Mouse (Mus musculus) limb, embryonic 10.5 days (tissue): ENCODE measurements around the gene Dock2. TPM values are rescaled to one million over a fixed set of nuclear protein-coding genes. Genes with fewer than 3 reads are reported as not detected.

Source experiments
- DNase-seq: peaks from one replicate; pipeline ENCODE4 v3.0.0-alpha.2; 2017; ENCODE audit warnings: low spot score
- H3K27ac ChIP-seq: fragments of 300-500 bp; sonication (generic); 2 replicates; pipeline ENCODE4 v1.5.1; 2016; ENCODE audit warnings: mild to moderate bottlenecking
- H3K27me3 ChIP-seq: fragments of 300-500 bp; sonication (generic); 2 replicates; pipeline ENCODE4 v1.6.1; 2016; ENCODE audit warnings: low read depth, mild to moderate bottlenecking; ENCODE audit not compliant: poor library complexity, severe bottlenecking
- H3K36me3 ChIP-seq: fragments of 300-500 bp; sonication (generic); 2 replicates; pipeline ENCODE4 v1.6.1; 2016; ENCODE audit warnings: mild to moderate bottlenecking, moderate library complexity
- H3K4me1 ChIP-seq: fragments of 300-500 bp; sonication (generic); 2 replicates; pipeline ENCODE4 v1.6.1; 2016
- H3K4me3 ChIP-seq: fragments of 300-500 bp; sonication (generic); 2 replicates; pipeline ENCODE4 v1.5.1; 2016; ENCODE audit warnings: mild to moderate bottlenecking, moderate library complexity
- H3K9me3 ChIP-seq: fragments of 300-500 bp; sonication (generic); replicated peaks from 2 replicates; pipeline ENCODE4 v1.6.1; 2016; ENCODE audit warnings: mild to moderate bottlenecking
- WGBS: fragments of 180-500 bp; shearing (Covaris S2); methylation state at CpG from one replicate; pipeline ENCODE4 v1.1.7; 2016; 5-methylcytosine and 5-hydroxymethylcytosine counted together
- polyA plus RNA-seq: library from polyadenylated mRNA; unstranded; fragments of >200 nt; fragmentation: Nextera tagmentation; extraction: Ambion mirVana; gene quantifications from 2 replicates; pipeline ENCODE4 v1.2.1, GENCODE M21; 2016

The Dock2 gene
- polyA plus RNA-seq, 1 experiment from 2014 or later: 0.60 TPM

DNA sequence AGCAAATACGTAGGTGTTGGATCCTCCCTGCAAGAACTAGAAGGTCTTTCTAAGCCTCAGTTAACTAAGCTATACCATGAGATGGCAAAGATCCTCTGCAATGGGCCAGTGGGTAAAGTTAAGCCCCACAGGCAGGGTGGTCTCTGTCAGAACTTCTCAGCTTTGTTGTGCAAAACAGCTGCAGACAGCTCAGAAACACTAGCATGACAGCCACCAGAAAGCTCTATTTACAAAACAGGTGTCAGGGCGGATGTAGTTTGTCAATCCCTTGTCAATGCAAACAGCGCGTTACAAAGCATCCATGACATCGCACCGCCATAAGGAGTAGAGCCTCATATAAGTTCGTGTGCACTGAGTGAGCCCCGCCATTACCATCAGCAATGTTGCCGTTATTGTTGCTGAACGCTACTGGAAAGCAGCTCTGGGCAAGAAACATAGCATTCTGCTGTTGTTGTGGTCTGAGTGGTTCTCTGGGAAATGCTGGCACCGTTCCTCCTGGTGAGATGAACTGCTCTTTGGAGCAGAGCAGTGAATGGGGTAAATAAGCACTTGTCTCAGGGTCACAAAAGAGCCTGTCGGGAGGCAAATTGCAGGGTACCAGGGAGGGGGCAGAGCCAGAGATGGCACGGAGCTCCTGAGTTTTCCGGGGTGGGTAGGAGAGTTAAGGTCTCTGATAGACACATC, 507.2 kb downstream of the Dock2 start:
- Histone ChIP-seq H3K4me1 (peaks cover 16% of the 10 kb centered on the region), H3K27me3 (no peaks in the 10 kb centered on the region), H3K36me3 (no peaks in the 10 kb centered on the region), H3K9me3 (no peaks in the 10 kb centered on the region), H3K4me3 (no peak overlapping the region), H3K27ac (no peak overlapping the region)
- DNase-seq: no peak
- 68% methylated on average over 14 of the region's 14 CpGs for WGBS

GRCm38 (mm10) chr11:34275941-34276340, 507.8 kb downstream of the Dock2 start:
- Histone ChIP-seq H3K27me3 (no peaks in the 10 kb centered on the region), H3K9me3 (no peaks in the 10 kb centered on the region), H3K36me3 (no peaks in the 10 kb centered on the region), H3K4me1 (peaks cover 22% of the 10 kb centered on the region), H3K27ac (no peak overlapping the region), H3K4me3 (no peak overlapping the region)
- no peak for DNase-seq
- 40% methylated on average over 2 of the region's 2 CpGs for WGBS

DNA sequence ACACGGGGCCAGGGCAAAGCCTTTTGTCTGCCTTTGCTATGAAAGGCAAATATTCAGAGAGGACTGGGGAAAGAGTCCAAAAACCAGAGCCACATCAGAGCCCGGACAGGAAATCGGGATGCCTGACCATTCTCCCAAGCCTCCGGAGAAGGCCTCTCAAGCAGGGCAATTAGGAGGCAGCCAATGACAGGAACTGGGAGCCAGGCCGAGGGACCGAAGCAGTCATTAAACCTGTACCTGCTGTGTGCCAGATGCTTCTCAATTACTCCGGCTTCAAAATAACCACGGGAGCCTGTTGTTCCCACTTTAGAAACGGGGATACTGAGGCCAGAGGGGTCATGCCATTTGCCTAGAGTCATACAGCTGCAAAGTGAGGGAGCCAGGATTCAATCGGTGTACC, 511.7 kb downstream of the Dock2 start:
- Histone ChIP-seq H3K36me3 (no peaks in the 10 kb centered on the region), H3K4me3 (no peak overlapping the region), H3K9me3 (no peaks in the 10 kb centered on the region), H3K27me3 (no peaks in the 10 kb centered on the region), H3K4me1 (peaks cover 29% of the 10 kb centered on the region), H3K27ac (peak overlapping the region; percentile 83)
- WGBS: 39% methylated on average over 10 of the region's 10 CpGs
- peak; percentile 60 for DNase-seq

DNA sequence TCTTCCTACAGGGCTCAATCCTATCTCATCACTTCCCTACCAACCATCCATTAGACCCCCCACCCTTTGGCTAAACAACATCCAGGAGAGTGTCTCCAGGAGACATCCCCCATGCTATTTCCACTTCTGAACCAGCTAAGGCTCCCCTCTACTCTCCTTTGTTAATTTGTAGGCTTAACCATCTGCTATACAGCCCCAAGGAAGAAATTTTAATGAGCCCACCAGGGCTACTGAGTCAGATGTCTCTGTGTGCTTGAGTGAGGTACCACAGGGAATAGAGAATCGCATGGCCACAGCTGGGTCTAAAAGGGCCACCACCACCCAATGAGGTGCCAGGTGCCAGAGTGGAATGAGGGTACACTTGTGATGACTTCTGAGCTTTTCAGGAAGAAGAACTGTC, 519.6 kb downstream of the Dock2 start:
- Histone ChIP-seq H3K9me3 (no peaks in the 10 kb centered on the region), H3K27ac (no peak overlapping the region), H3K4me3 (no peak overlapping the region), H3K4me1 (peaks cover 1% of the 10 kb centered on the region; the same call in 1 of the 2 replicates), H3K27me3 (no peaks in the 10 kb centered on the region), H3K36me3 (no peaks in the 10 kb centered on the region)
- no peak for DNase-seq
- WGBS: 85% methylated on average over 1 of the region's 1 CpGs

DNA sequence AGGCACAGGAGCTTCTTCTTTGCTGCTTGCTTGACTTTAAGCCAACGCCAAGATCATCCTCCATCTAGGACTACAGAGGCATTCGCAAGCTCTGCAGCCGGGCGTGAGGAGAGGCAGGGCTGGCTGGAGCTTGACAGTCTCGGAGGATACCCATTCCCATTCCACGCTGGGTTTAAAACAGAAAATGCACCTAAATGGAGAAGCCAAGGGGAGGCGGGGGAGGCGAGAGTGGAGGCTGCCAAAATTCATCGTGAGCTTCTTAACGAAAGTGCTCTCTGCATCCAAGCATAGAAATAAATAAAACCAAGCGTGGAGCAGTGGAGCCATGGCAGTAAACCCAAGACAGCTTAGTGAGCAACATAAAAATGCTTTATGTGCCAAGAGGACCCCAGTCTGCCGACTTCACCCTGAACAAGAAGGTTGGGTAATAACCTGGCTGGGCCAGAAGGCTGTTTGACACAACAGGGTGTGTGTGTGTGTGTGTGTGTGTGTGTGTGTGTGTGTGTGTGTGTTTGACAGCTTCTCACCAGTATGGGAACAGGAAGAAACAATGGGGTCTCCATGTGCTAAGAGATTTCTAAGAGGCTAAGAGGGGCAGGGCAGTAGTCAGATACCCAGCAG, 524.7 kb downstream of the Dock2 start:
- WGBS: 86% methylated on average over 12 of the region's 12 CpGs
- Histone ChIP-seq H3K27ac (no peak overlapping the region), H3K9me3 (no peaks in the 10 kb centered on the region), H3K27me3 (no peaks in the 10 kb centered on the region), H3K4me1 (peaks cover 3% of the 10 kb centered on the region; the same call in 1 of the 2 replicates), H3K4me3 (no peak overlapping the region), H3K36me3 (no peaks in the 10 kb centered on the region)
- DNase-seq: no peak

GRCm38 (mm10) chr11:34257548-34258189, 526.0 kb downstream of the Dock2 start:
- Histone ChIP-seq H3K9me3 (no peaks in the 10 kb centered on the region), H3K4me1 (peaks cover 3% of the 10 kb centered on the region; the same call in 1 of the 2 replicates), H3K4me3 (no peak overlapping the region), H3K36me3 (no peaks in the 10 kb centered on the region), H3K27me3 (no peaks in the 10 kb centered on the region), H3K27ac (no peak overlapping the region)
- 89% methylated on average over 11 of the region's 11 CpGs for WGBS
- DNase-seq: no peak

DNA sequence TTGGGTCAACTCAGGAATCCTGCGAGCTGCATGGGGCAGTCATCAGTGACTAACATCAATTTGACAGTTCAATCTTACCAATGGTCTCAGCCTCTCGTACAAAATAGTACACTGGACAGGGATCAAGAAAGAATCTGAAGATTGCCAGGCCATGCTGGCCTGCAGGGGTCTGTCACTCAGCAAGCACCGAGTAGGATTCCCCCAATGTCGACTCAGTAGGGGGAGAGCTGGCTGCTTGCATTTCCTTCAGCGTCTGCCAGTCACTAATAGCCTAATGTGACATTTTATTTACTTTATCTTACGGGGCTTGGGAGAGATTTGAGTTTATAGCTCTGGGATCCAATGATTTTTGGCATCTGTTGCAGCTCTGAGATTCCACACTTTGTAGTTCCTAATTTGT, 540.7 kb downstream of the Dock2 start:
- Histone ChIP-seq H3K27ac (no peak overlapping the region), H3K4me1 (no peaks in the 10 kb centered on the region), H3K36me3 (no peaks in the 10 kb centered on the region), H3K9me3 (no peaks in the 10 kb centered on the region), H3K4me3 (no peak overlapping the region), H3K27me3 (no peaks in the 10 kb centered on the region)
- WGBS: 61% methylated on average over 6 of the region's 6 CpGs
- DNase-seq: no peak

DNA sequence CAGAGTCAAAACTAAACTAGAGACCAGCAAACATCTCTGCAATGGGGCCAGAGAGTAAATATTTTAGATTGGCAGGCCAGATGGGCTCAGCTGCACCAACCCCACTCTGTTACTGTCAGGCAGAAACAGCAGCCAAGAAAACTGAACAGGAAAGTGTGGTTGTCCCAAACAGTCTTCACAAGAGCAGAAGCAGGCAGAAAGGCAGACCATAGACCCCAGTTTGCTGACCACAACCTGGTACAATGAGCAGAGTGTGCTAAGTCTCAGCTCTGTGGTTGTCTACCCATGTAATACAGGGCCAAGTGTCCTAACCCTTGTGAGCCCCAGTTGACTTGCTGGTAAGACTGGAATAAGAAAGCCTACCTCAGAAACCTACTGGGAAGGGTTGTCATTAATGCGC, 543.4 kb downstream of the Dock2 start:
- Histone ChIP-seq H3K9me3 (no peaks in the 10 kb centered on the region), H3K27me3 (no peaks in the 10 kb centered on the region), H3K4me1 (no peaks in the 10 kb centered on the region), H3K4me3 (no peak overlapping the region), H3K27ac (no peak overlapping the region), H3K36me3 (no peaks in the 10 kb centered on the region)
- 91% methylated on average over 1 of the region's 1 CpGs for WGBS
- no peak for DNase-seq

DNA sequence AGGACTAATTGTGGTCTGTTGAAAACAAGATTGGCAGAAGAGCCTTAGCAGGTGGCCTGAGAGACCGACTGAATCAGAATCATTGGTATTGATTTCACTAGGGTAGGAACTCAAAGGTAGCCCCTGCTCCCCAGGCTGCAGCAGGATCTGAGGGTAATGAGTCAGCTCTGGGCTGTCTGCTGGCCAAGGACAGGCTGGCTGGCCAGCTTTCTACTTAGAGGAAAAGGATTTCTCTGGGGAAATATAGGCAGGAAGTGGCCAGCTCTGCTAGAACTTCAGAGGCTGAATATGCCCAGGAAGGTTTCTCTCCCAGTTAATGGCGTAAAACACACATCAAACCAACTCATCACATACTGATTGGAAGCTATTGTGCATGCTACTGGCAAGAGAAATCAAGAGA, 544.0 kb downstream of the Dock2 start:
- Histone ChIP-seq H3K36me3 (no peaks in the 10 kb centered on the region), H3K4me3 (no peak overlapping the region)
- no peak for DNase-seq

GRCm38 (mm10) chr11:34236885-34237284, 546.8 kb downstream of the Dock2 start:
- no peak overlapping the region for H3K27ac ChIP-seq
- H3K4me1 ChIP-seq: no peaks in the 10 kb centered on the region
- DNase-seq: no peak
- 85% methylated on average over 6 of the region's 6 CpGs for WGBS
- no peaks in the 10 kb centered on the region for H3K27me3 ChIP-seq
- H3K36me3 ChIP-seq: no peaks in the 10 kb centered on the region
- H3K4me3 ChIP-seq: no peak overlapping the region
- no peaks in the 10 kb centered on the region for H3K9me3 ChIP-seq

More for the DNA sequence above, 544.0 kb downstream of the Dock2 start:
- Histone ChIP-seq H3K27ac (no peak overlapping the region), H3K9me3 (no peaks in the 10 kb centered on the region), H3K4me1 (no peaks in the 10 kb centered on the region), H3K27me3 (no peaks in the 10 kb centered on the region)
- WGBS: 82% methylated on average over 2 of the region's 2 CpGs

DNA sequence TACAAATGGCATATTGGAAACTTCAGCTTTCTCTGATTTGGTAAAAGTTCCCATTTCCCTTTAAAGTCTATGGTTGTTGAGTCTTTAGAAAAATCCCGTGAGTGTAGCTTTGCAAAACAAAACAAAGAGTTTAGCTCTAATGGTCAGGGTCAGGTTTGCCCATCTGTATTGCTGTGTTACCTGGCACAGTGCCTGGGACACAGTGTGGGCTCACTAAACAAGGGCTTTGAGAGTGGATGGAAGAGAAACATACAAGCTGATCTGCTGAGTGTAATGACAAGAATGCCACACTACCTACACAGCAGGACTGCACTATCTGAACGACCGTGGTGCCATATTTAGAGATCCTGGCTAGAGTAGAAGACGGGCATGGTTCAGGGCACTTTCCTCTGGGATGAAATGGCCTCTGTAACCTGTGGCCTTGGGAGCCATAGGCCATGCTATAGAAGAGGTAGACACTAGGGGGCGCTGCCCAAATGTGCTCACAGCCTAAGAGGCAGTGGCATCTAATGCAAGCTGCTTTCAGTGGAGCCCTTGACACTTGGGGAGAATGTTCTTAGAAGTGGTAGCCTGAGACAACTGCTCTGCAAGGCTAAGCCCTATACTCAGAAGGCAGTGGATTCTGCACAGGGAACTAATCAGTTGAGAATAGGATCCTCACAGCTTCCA, 547.5 kb downstream of the Dock2 start:
- Histone ChIP-seq H3K36me3 (no peaks in the 10 kb centered on the region), H3K4me1 (no peaks in the 10 kb centered on the region), H3K4me3 (no peak overlapping the region), H3K27ac (no peak overlapping the region), H3K9me3 (no peaks in the 10 kb centered on the region), H3K27me3 (no peaks in the 10 kb centered on the region)
- WGBS: 57% methylated on average over 5 of the region's 5 CpGs
- peak; percentile 58 for DNase-seq

DNA sequence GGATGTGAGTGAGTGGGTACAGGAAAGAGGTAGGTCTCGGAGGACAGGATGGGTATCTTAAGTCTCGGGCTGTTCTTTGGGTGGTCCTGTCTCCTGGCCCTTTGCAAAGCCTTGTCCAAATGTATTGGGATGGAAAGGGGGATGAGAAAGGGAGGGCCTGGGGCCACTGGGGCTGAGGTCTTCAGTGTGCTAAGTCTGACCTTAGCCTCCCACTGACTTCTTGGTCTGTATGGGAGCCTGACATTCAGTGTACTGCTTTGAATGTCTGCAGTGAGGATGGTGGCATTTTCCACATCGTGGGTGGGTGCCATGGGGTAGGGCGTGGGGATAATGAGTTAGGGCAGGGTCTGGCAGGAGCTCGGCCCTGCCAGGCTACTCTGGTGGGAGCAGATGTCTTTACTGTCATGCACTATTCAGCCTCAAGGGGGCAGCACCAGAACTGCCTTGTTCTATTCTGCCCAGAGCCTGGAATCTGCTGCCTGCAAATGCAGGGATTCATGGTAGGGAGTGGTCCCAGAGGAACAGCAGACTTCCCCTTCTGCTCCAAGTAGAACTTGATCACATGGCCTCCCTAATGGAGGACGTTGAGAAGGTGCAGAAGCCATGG, 554.8 kb downstream of the Dock2 start:
- 44% methylated on average over 6 of the region's 6 CpGs for WGBS
- no peaks in the 10 kb centered on the region for H3K4me1 ChIP-seq
- H3K36me3 ChIP-seq: no peaks in the 10 kb centered on the region
- no peak overlapping the region for H3K27ac ChIP-seq
- H3K9me3 ChIP-seq: no peaks in the 10 kb centered on the region
- peak; percentile 81 for DNase-seq
- H3K4me3 ChIP-seq: no peak overlapping the region
- no peaks in the 10 kb centered on the region for H3K27me3 ChIP-seq
